Mouse (Mus musculus) lung, adult 2 months (tissue): Measurements from ENCODE around the gene Syt16.

ENCODE experiments used
- CTCF ChIP-seq: fragments of 200-500 bp; IDR thresholded peaks from 2 replicates; pipeline ENCODE4 v1.5.1; 2011; ENCODE audit warnings: mild to moderate bottlenecking, low read length, control low read depth; ENCODE audit not compliant: insufficient read depth
- POLR2A ChIP-seq: fragments of 200-500 bp; IDR thresholded peaks from 2 replicates; pipeline ENCODE4 v1.6.1; 2011; ENCODE audit warnings: low read depth, mild to moderate bottlenecking, control low read depth, low read length, borderline replicate concordance; ENCODE audit errors: extremely low read depth

DNA sequence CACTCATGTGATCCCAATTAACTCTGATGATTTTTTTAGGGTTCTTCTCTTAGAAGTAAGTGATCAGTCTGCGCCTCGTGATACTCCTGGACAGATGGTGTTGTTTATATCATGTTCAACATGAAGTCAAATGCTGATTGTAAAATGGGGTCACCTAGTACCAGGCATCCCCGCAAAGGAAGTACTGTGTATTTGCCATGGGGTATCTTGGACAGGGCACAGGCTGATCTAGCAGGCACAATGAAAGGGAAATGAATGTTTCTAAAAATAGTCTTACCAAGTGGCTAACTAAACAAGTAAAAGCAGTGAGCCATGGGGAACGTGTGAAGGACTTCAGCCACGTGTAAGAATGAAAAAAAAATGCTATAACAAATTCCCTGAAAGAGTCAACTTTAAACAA is 42.7 kb upstream of the Syt16 start:
- TF ChIP-seq POLR2A (no peak), CTCF (no peak)
